Mouse (Mus musculus) kidney, embryonic 14.5 days (tissue): ENCODE results near the gene Scn4a. TPM values are rescaled to one million over a fixed set of nuclear protein-coding genes. Genes with fewer than 3 reads are reported as not detected.
"Not testable (repeated sequence)": the region's sequence is repeated elsewhere in the genome, so short reads cannot be mapped to it uniquely, and the experiment has no call there.

ENCODE experiments used
- ATAC-seq: fragments of 200-750 bp; cut with Nextera tagmentation; 2 replicates; pipeline ENCODE4 v1.8.0; 2017; ENCODE audit warnings: moderate number of reproducible peaks, mild to moderate bottlenecking, moderate TSS enrichment, moderate library complexity; ENCODE audit not compliant: low FRiP score, low TSS enrichment
- H3K27ac ChIP-seq: fragments of 300-500 bp; sonication (generic); 2 replicates; pipeline ENCODE4 v1.5.1; 2014; ENCODE audit warnings: low read depth, mild to moderate bottlenecking, low read length, moderate library complexity, mixed read lengths
- H3K27me3 ChIP-seq: fragments of 300-500 bp; sonication (generic); 2 replicates; pipeline ENCODE4 v1.6.1; 2014; ENCODE audit warnings: mild to moderate bottlenecking, low read length; ENCODE audit not compliant: control insufficient read depth, insufficient read depth
- H3K36me3 ChIP-seq: fragments of 300-500 bp; sonication (generic); 2 replicates; pipeline ENCODE4 v1.6.1; 2014; ENCODE audit warnings: low read length, mixed read lengths; ENCODE audit not compliant: control insufficient read depth, insufficient read depth
- H3K4me1 ChIP-seq: fragments of 300-500 bp; sonication (generic); 2 replicates; pipeline ENCODE4 v1.6.1; 2014; ENCODE audit warnings: low read length, mixed read lengths; ENCODE audit not compliant: control insufficient read depth, insufficient read depth
- H3K4me2 ChIP-seq: fragments of 300-500 bp; sonication (generic); replicated peaks from 2 replicates; pipeline ENCODE4 v1.6.1; 2014; ENCODE audit warnings: low read depth, mild to moderate bottlenecking, low read length
- H3K4me3 ChIP-seq: fragments of 300-500 bp; sonication (generic); 2 replicates; pipeline ENCODE4 v1.5.1; 2014; ENCODE audit warnings: mild to moderate bottlenecking, low read length
- H3K9ac ChIP-seq: fragments of 300-500 bp; sonication (generic); 2 replicates; pipeline ENCODE4 v1.6.1; 2014; ENCODE audit warnings: low read depth, mild to moderate bottlenecking, low read length, moderate library complexity
- H3K9me3 ChIP-seq: fragments of 300-500 bp; sonication (generic); 2 replicates; pipeline ENCODE4 v1.6.1; 2016; ENCODE audit warnings: low read length; ENCODE audit not compliant: control insufficient read depth
- WGBS: fragments of 180-500 bp; shearing (Covaris S2); extraction: QIAGEN DNeasy Blood & Tissue Kit; methylation state at CpG from one replicate; pipeline ENCODE4 v1.1.7; 2014; 5-methylcytosine and 5-hydroxymethylcytosine counted together
- polyA plus RNA-seq: library from polyadenylated mRNA; unstranded; fragments of >200 nt; fragmentation: Nextera tagmentation; extraction: Ambion mirVana; gene quantifications from 2 replicates; pipeline ENCODE4 v1.2.1, GENCODE M21; 2014

The Scn4a gene
- polyA plus RNA-seq, 1 experiment from 2014 or later, result 0.35 TPM

DNA sequence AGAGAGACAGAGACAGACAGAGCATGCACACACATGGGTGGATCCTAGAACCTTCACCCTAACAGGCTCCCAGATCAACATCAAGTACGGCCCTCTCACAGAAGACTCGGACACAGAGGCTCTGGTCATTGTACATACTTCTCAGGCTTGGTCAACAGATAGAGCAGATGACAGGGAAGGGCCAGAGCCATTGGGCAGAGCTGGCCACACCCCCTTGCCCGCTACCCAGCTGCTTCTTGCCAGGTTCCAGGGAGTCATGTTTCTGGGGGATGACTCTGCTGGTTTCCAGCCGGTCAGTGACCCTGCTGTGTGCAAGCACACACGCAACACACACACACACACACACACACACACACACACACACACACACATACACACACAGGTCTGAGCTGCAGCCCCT lies 2.2 kb downstream of the Scn4a start:
- ATAC-seq, result peak; percentile 64; the same call in 1 of the 2 replicates
- H3K4me3 ChIP-seq, result no peak overlapping the region
- no peak overlapping the region for H3K27ac ChIP-seq
- H3K36me3 ChIP-seq, result no peaks in the 10 kb centered on the region
- no peaks in the 10 kb centered on the region for H3K27me3 ChIP-seq
- H3K4me1 ChIP-seq, result no peaks in the 10 kb centered on the region
- H3K9ac ChIP-seq, result no peak overlapping the region
- H3K4me2 ChIP-seq, result no peak overlapping the region
- WGBS, result 39% methylated on average over 5 of the region's 5 CpGs
- no peaks in the 10 kb centered on the region for H3K9me3 ChIP-seq

DNA sequence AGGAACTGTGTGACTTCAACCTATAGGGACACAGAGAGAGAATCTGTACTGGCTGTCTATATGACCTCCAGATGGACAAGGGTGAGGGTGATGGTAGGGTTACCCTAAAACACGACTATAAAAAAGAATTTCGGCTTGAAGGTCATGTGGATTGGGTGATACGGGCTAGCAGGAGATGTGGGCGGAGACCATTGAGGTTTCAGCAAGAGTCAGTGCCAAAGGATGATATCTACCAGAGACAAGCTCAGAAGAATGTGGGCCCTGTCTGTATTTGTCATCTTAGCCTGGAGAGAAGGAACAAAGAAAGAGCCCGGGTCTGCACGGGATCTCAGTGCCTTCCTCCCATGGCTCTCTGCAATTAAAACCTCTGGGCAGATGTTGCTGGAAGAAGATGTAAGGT lies 3.3 kb downstream of the Scn4a start:
- Histone ChIP-seq H3K4me1 (no peaks in the 10 kb centered on the region), H3K9ac (no peak overlapping the region), H3K27ac (no peak overlapping the region), H3K4me2 (no peak overlapping the region), H3K36me3 (no peaks in the 10 kb centered on the region), H3K9me3 (no peaks in the 10 kb centered on the region), H3K27me3 (no peaks in the 10 kb centered on the region), H3K4me3 (no peak overlapping the region)
- no peak for ATAC-seq
- WGBS, result 86% methylated on average over 6 of the region's 6 CpGs

DNA sequence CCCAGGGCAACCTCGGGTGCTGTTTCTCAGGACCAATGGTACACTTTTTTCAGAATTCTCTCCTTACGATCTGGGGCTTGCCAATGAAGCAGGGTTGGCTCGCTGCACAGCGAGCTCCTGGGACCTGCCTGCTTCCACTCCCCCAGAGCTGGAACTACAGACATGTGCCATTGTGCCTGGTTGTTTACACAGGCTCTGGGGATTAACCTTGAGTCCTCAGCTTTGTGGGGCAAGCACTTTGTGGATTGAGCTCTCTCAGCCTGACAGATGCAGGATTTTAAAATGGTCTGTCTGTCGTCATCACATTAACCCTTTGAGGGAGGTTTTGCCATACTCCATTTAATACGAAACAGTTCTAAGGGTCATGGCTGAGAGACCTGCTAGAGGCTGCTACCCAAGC lies 8.2 kb downstream of the Scn4a start:
- 0 out of 2 replicates have a peak, but pooled peaks cover 3% of the 10 kb centered on the region for H3K4me1 ChIP-seq
- H3K27ac ChIP-seq, result no peak overlapping the region
- no peaks in the 10 kb centered on the region for H3K36me3 ChIP-seq
- H3K9ac ChIP-seq, result no peak overlapping the region
- H3K4me3 ChIP-seq, result no peak overlapping the region
- ATAC-seq, result no peak
- no peaks in the 10 kb centered on the region for H3K9me3 ChIP-seq
- no peak overlapping the region for H3K4me2 ChIP-seq
- WGBS, result 33% methylated on average over 6 of the region's 6 CpGs
- no peaks in the 10 kb centered on the region for H3K27me3 ChIP-seq

DNA sequence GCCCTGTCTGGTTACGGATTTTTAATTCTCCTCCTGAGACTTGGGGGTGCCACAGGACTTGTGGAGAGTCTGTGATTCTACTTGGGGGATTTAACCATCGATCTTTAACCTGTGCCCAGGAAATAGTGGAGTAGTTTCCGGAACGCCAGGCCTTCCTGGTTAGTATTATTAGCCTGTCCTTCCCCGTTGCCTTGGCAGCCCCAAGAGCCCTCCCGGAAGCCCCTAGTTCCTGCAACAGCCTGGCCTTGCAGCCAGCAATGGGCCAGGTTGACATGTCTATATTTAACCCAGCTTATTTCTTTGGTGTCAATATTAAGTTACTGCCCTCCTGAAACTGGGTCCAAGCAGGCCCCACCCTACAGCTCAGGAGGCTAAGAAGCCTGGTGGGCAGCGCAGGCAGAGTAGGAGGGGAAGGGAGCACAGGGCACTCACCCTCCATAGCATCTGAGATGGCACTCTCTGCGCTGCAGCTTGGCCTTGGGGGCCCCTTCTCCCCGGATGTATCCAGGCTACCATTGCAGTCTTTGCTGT lies 12.0 kb downstream of the Scn4a start:
- WGBS, result 77% methylated on average over 9 of the region's 9 CpGs

DNA sequence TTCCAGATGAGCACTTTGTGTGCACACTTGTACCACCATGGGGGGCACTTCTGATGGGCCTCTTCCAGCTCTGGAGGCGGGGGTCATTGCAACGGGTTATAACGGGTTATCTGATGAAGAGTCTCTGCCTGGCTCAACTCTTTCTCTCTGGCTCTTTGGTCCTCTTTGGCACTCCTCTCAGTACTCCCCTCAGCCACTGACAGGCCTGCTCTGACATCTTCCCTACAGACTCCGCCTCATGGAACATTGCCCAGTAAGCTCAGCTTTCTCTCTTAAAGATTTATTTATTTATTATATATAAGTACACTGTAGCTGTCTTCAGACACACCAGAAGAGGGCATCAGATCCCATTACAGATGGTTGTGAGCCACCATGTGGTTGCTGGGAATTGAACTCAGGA lies 13.8 kb downstream of the Scn4a start:
- not testable (repeated sequence) for H3K27ac ChIP-seq, H3K4me2 ChIP-seq, H3K36me3 ChIP-seq, ATAC-seq, H3K9me3 ChIP-seq, H3K4me1 ChIP-seq, H3K9ac ChIP-seq, H3K4me3 ChIP-seq, H3K27me3 ChIP-seq
- 80% methylated on average over 4 of the region's 4 CpGs for WGBS

More for the DNA sequence above, 12.0 kb downstream of the Scn4a start:
- Histone ChIP-seq H3K27ac (no peak overlapping the region), H3K4me1 (0 out of 2 replicates have a peak, but pooled peaks cover 3% of the 10 kb centered on the region), H3K27me3 (no peaks in the 10 kb centered on the region), H3K4me3 (no peak overlapping the region), H3K36me3 (no peaks in the 10 kb centered on the region), H3K4me2 (no peak overlapping the region), H3K9ac (no peak overlapping the region), H3K9me3 (no peaks in the 10 kb centered on the region)
- no peak for ATAC-seq

DNA sequence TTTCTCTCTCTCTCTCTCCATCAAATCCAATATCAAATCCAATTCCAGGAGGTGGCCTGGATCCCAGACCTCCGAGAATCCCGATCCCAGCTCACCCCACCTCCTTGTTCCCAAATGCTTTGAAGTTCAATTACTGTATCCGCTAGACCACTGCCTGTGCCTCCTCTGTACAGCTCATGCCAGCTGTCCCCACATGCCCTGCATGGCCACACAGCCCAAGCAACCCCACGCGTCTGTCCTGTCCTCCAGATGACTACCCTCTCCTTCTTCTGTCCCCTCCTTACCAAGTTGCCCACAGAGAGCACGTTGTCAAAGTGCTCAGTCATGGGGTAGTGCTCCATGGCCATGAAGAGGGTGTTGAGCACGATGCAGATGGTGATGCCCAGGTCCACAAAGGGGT lies 14.2 kb downstream of the Scn4a start:
- Histone ChIP-seq H3K27ac (no peak overlapping the region), H3K27me3 (no peaks in the 10 kb centered on the region), H3K9ac (no peak overlapping the region), H3K4me1 (0 out of 2 replicates have a peak, but pooled peaks cover 5% of the 10 kb centered on the region), H3K4me3 (no peak overlapping the region), H3K4me2 (no peak overlapping the region), H3K36me3 (no peaks in the 10 kb centered on the region), H3K9me3 (no peaks in the 10 kb centered on the region)
- ATAC-seq, result no peak
- 79% methylated on average over 7 of the region's 7 CpGs for WGBS

DNA sequence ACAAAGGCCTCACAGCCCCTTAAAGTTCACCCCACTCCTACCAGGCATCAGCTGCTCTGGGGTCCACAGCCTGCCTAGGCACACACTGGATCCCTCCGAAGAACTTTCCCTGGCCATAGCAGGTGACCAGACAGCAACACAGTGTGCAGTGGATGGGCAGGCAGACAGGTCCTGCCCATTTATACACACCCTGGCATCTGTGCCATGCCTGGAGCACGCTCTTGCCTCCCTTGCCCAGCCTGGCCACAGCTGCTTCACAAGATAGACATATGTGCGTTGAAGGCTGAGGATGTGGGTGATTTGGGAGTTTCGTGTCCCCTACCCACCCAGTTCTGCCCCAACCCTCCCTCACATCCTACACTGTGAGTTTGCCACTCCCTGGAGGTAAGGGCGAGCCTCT lies 15.1 kb downstream of the Scn4a start:
- Histone ChIP-seq H3K36me3 (no peaks in the 10 kb centered on the region), H3K27me3 (no peaks in the 10 kb centered on the region), H3K4me3 (no peak overlapping the region), H3K9ac (no peak overlapping the region), H3K9me3 (no peaks in the 10 kb centered on the region), H3K4me2 (no peak overlapping the region), H3K4me1 (0 out of 2 replicates have a peak, but pooled peaks cover 5% of the 10 kb centered on the region), H3K27ac (no peak overlapping the region)
- 81% methylated on average over 5 of the region's 5 CpGs for WGBS
- no peak for ATAC-seq

DNA sequence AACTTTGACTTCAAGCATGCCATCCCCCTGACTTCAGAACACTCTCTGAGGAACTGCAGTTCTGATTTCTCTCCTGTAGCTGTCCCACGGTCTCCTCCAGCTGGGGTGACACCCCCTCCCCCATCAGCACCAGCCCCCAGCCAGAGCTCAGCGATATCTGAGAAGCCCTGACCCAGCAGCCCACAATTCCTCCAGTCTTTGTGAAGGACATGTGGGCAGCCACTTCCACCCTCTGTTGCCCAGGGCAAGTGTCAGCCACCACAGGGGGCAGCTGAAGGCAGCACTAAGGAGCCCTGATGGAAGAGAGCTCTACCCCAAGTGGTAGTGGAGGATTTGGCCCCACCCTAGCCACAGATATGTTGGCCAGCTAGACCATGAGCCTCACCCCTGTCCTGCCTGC lies 19.0 kb downstream of the Scn4a start:
- WGBS, result 6% methylated on average over 2 of the region's 2 CpGs
- Histone ChIP-seq H3K9me3 (no peaks in the 10 kb centered on the region), H3K27me3 (no peaks in the 10 kb centered on the region), H3K4me2 (no peak overlapping the region), H3K27ac (no peak overlapping the region), H3K36me3 (no peaks in the 10 kb centered on the region), H3K9ac (no peak overlapping the region), H3K4me1 (peaks cover 3% of the 10 kb centered on the region; the same call in 1 of the 2 replicates), H3K4me3 (no peak overlapping the region)
- peak; percentile 74 for ATAC-seq

DNA sequence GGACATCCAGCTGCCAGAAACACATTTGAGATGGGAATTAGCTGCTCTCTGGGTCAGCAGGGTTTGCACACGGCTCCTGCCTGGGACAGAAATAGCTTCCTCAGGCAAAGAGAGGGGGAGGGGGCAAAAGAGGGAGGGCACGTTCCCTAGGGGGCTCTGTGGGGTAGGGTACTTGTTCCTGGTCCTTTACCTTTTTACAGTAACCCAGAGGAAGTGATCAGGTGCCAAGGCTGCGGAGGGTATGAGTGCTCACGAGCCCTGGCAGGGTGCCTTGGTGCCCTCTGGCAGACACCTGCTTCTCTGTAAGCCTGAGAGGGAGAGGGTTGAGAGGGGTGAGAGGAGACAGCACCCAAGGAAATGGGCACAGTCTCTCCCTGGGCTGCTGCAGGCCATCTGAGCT lies 20.6 kb downstream of the Scn4a start:
- H3K4me1 ChIP-seq, result peaks cover 3% of the 10 kb centered on the region; the same call in 1 of the 2 replicates
- H3K27me3 ChIP-seq, result no peaks in the 10 kb centered on the region
- no peak for ATAC-seq
- no peaks in the 10 kb centered on the region for H3K36me3 ChIP-seq
- no peak overlapping the region for H3K27ac ChIP-seq
- no peak overlapping the region for H3K4me2 ChIP-seq
- H3K9me3 ChIP-seq, result no peaks in the 10 kb centered on the region
- H3K9ac ChIP-seq, result no peak overlapping the region
- no peak overlapping the region for H3K4me3 ChIP-seq
- 57% methylated on average over 4 of the region's 4 CpGs for WGBS
